Mouse (Mus musculus): ENCODE measurements around the gene Nxnl2.
A peak's percentile ranks its signal among the peaks of the same experiment; 100 is the strongest.

The Nxnl2 gene

GRCm38 (mm10) chr13:51170691-51171680, at the start of gene Nxnl2:
Nxnl2 (plus strand) TSS chr13:51171022.
- peak; percentile 83 for DNase-seq (ENCODE audit: low read depth, low spot score)

DNA sequence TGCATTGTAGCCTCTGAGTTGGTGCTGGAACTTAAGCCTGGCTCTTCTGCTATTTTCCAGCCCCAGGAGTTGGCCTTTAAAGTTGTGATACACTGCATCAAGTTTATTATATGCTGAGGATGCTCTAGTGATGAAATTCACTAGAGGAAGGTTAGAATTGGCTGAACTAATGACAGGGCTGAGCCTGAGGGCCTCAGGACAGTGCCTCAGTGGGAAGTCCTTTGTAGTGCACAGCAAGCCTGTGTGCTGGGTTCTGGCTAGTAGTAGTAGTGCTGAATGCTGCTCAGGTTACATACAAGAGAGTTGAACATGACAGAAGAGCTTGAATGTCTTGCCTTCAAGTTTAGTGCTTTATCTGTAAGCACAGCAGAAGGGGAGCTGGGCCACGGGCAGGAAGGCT, 48.9 kb upstream of the Nxnl2 start:
- no peak for DNase-seq (ENCODE audit: low read depth, low spot score)

DNA sequence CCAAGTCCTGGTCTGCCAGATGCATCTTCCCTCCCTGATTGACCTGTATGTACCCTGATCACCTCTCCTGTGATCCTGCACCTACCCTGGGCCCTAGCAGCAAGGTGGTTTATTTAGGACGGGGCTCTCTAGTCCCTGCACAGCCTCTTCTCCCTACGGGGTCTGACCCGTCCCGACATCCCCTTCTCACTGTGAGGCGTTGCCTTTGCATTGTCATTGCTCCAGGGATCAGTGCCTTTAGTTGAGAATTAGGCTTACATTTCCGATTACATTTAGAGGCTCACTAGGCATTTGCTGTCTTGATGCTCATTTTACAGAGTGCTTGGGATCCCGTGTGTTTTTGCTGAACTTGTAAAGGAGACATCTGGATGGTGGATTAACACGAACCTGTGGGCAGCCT, 48.1 kb upstream of the Nxnl2 start:
- DNase-seq (ENCODE audit: low read depth, low spot score) = no peak

DNA sequence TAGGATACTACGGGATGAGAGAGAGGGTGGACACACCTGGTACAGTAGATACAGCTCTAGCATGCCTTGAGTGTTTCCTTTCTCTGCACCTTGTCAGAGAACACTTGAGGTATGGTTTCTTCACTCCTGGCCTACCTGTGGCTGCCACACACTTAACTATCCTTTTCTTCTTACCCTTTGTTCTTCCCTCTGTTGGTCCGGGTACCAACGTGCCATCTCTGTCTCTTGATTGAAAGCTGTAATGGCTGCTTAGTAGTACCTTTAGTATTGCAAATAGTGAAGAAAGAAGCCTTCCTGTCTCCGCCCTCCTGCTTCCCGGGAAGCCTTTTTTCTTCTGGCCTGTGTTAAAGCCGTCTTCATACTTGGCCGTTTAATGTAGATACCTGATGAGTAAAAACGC, 45.5 kb upstream of the Nxnl2 start:
- no peak for DNase-seq (ENCODE audit: low read depth, low spot score)

GRCm38 (mm10) chr13:51127906-51128305, 42.9 kb upstream of the Nxnl2 start:
- DNase-seq (ENCODE audit: low read depth, low spot score) = no peak

DNA sequence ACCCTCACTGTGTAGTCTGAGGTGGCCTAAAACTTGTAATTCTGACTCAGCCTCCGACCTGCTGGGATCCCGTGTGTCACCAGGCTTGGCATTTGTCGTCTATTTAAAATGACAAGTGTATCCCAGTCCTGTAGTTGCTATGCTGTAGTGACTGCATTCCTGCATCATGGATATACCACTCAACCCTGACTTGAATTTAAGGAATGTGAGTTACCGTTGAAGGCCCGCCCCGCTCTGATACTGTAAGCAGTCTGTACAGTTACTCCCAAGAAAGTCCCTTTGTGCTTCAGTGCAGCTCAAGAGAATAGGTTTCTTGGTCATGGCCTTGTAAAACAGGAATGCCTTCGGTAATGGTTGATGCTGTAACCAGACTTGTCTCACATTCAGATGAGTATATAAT, 42.4 kb upstream of the Nxnl2 start:
- no peak for DNase-seq (ENCODE audit: low read depth, low spot score)

DNA sequence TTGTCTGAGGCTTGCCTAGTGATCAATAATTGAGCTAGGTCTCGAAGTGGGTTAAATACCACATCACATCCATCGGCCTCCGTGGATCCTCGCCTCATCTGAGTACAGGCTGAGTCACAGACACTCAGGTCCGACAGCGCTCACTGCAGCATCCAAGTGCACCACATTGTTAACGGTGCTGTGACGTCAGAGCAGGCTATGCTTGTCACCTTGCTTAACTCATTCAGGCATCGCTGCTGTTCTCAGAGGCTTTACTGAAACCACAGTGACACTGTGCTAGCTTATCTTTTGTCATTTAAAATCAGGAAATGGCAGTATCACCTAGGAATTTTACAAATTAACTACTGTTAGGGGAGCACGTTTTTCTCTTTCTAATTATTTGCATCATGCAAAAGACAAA, 39.6 kb upstream of the Nxnl2 start:
- no peak for DNase-seq (ENCODE audit: low read depth, low spot score)

- no peak for DNase-seq (ENCODE audit: low read depth, low spot score)
Observed at GRCm38 (mm10) chr13:51136315-51136714, 34.5 kb upstream of the Nxnl2 start.

DNA sequence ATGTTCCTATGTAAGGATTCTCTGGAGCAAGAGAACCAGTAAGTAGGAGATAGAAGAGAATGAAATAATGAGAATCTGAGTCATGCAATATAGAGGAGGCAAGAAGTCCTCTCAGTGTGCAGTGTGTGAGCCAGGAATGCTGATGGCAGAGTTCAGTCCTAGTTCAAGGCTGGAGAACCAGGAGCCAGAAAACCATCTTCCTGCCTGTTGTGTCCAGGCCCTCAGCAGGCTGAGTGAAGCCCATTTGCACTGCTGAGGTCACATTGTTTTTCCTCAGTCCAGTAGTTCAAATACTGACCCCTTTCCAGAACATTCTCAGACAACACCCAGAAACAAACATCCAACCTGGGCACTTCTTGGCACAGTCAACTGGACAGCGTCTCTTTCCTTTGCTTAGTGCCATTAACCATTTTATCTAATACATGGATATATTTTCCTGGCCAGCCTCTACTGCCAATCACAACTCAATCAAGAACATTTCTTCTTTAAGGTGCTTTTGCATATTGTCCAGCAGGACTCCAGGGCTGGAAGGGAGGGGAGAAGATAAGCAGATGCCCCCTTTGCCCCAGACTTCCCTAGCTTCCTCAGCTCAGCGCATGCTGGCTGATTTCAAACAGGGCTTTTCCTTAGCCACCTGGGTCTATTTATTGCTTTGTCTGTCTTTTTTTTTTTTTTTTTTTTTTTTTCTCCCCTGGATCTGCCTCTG, 33.7 kb upstream of the Nxnl2 start:
- no peak for DNase-seq (ENCODE audit: low read depth, low spot score)

GRCm38 (mm10) chr13:51137702-51138031, 33.2 kb upstream of the Nxnl2 start:
- no peak for DNase-seq (ENCODE audit: low read depth, low spot score)

DNA sequence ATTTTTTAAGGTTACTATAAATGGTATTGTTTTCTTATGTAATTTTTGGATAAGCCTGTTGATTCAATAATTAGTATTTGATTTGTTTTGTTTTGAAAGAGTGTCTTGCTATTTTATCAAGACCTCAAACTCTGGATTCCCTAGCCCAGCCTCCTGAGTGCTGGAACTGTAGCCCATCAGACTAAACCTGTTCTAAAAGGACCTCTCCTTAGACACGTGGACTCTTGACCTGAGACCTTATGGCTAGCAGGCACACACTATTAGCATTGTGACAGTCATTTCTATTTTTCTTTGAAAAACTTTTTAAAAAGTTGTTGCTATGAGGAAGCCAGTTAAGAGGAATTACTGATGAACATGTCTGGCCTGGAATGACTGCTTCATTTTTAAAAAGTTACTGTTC, 23.7 kb upstream of the Nxnl2 start:
- DNase-seq (ENCODE audit: low read depth, low spot score) = no peak

GRCm38 (mm10) chr13:51152966-51153669, 17.7 kb upstream of the Nxnl2 start:
- DNase-seq (ENCODE audit: low read depth, low spot score) = no peak

GRCm38 (mm10) chr13:51153670-51154030, 17.2 kb upstream of the Nxnl2 start:
- DNase-seq (ENCODE audit: low read depth, low spot score) = no peak

GRCm38 (mm10) chr13:51155178-51156013, 15.4 kb upstream of the Nxnl2 start:
- DNase-seq (ENCODE audit: low read depth, low spot score) = no peak

DNA sequence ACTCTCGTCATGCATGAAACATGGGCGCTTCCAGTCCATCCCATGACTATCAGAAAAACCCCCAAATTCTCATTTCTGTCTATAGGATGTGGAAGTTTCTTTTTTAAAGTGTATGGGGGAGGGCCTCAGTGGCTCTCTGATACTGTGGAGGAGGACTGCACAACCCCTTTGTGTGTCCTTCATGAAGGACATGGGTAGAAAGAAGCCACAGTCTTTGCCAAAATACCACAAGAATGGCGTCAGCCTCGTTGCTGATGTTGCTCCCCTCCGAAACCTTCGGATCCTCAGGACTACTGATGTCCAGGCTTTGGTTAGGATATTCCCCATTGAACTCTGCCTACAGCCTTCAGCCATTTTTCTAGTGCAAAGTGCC, 14.8 kb upstream of the Nxnl2 start:
- DNase-seq (ENCODE audit: low read depth, low spot score) = no peak

GRCm38 (mm10) chr13:51157291-51157690, 13.5 kb upstream of the Nxnl2 start:
- DNase-seq (ENCODE audit: low read depth, low spot score) = no peak

DNA sequence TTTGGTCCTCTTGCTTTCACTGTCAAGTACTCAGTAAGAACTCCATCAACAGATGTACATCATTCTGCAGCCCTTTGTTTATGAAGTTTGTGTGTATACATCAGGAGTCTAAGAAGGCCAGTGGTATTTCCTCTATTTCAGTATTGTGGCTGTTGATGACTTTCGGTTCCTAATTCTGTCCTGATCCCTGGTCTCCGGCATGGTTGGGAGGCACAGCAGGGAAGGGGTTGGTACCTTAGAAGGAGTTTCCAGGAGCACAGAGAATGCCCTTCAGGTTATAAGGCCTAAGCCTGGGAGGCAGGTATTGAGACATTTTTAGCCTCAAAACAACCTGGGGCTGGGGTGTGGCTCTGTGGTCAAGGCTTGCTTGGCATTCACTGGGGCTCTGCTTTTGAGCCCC, 9.2 kb upstream of the Nxnl2 start:
- DNase-seq (ENCODE audit: low read depth, low spot score) = no peak

DNA sequence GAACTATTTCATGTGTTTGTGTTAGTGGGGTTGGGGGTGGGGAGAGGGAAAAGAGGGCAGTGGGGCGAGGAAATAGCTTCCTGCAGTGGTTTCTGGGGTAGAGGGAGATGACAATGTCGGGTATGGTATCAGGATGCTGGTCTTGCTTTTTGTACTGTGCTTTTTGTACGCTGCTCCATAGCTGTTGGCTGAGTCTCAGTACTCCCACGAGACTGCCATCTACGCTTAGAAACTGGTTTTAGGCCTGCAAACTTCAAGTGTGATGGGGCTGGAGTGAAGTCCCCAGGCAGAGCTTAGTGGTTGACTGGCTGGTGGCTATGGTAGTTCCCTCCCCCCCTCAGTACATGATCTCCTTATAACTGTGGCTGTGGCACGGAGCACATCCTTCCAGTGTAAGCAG, 8.6 kb upstream of the Nxnl2 start:
- no peak for DNase-seq (ENCODE audit: low read depth, low spot score)

GRCm38 (mm10) chr13:51166711-51167110, 4.1 kb upstream of the Nxnl2 start:
- DNase-seq (ENCODE audit: low read depth, low spot score) = no peak

DNA sequence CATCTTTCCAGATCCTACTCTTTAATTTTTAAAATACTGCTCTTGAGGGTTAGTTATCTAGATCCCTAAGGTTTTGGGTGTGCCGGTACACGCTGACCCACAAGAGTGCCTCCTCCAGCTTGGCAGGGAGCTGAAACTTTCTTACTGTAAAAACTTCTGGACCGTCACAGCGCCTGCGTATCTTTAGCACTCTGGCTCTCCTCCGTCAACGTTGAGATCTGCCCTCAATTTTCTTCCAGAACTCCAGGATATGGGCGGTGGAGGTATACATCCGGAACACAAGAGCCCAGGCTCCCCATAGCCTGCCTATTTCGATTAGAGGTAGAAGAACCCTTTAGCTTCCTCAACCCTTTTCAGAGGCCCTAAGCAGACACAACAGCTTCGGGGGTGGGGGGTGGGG, 607 bp upstream of the Nxnl2 start:
- DNase-seq (ENCODE audit: low read depth, low spot score) = no peak

DNA sequence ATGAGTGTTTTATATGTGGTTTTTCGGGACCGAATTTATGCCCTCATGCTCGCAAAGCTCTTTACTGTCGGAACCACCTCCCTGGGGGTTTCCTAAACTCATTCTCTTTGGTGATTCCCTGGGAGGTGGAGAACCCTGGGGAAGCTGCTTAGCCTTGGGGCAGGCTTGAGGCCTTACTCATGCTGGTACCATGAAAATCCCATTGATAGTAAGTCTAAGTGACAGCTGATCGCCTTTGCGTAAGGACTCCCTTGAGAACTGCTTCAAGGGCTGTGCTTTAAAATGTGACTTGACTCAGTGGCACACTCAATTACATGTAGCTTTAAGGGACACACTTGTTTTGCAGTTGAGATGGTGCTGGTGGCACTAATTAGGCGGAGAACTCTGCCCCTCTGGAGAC, 1.8 kb downstream of the Nxnl2 start:
- peak; percentile 47 for DNase-seq (ENCODE audit: low read depth, low spot score)

DNA sequence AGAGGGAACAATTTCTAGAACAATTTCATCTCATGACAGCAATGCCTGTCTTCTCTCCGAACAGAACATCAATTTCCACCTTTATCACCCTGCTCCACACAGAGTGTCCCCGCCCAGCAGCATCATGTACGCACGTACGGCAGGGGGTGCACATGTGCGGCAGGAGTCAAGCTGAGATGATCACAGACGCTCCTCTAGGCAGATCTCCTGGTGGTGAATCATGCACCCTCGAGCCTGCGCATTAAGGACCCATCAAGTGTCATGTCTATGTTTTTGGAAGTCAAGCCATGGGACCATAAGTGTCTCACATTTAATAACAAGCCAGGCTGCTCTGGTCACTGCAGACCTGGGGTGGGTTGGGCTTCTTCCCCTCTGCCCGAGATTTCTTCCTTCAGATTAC, 8.1 kb downstream of the Nxnl2 start:
- DNase-seq (ENCODE audit: low read depth, low spot score) = no peak

Measured in retina, postnatal 7 days (tissue).